Mouse (Mus musculus) kidney, adult 2 months (tissue): ENCODE results near the gene Perp. TPM values are rescaled to one million over a fixed set of nuclear protein-coding genes. Genes with fewer than 3 reads are reported as not detected.
A peak's percentile ranks its signal among the peaks of the same experiment; 100 is the strongest.

Experiments used
- DNase-seq: peaks from one replicate; pipeline ENCODE4 v3.0.0; 2021
- H3K27ac ChIP-seq: fragments of 200-500 bp; 2 replicates; pipeline ENCODE4 v1.5.1; 2012; ENCODE audit warnings: low read depth, low read length, control low read depth, inconsistent platforms; ENCODE audit not compliant: insufficient read depth
- H3K27me3 ChIP-seq: fragments of 200-500 bp; replicated peaks from 2 replicates; pipeline ENCODE4 v1.6.1; 2012; ENCODE audit warnings: mild to moderate bottlenecking, moderate library complexity, low read length, inconsistent platforms; ENCODE audit not compliant: control insufficient read depth, insufficient read depth
- H3K36me3 ChIP-seq: fragments of 200-500 bp; 2 replicates; pipeline ENCODE4 v1.6.1; 2012; ENCODE audit warnings: mild to moderate bottlenecking, moderate library complexity, low read length, inconsistent platforms; ENCODE audit not compliant: control insufficient read depth, insufficient read depth
- H3K4me1 ChIP-seq: fragments of 200-500 bp; 2 replicates; pipeline ENCODE4 v1.6.1; 2011; ENCODE audit warnings: low read length; ENCODE audit not compliant: control insufficient read depth, insufficient read depth
- H3K4me3 ChIP-seq: fragments of 200-500 bp; 2 replicates; pipeline ENCODE4 v1.5.1; 2011; ENCODE audit warnings: mild to moderate bottlenecking, low read depth, low read length, control low read depth; ENCODE audit not compliant: insufficient read depth
- CTCF ChIP-seq: fragments of 200-500 bp; conservative IDR thresholded peaks from 2 replicates; pipeline ENCODE4 v1.5.1; 2011; ENCODE audit warnings: low read depth, mild to moderate bottlenecking, control low read depth, low read length, moderate library complexity, mixed read lengths; ENCODE audit not compliant: insufficient read depth, insufficient read length
- POLR2A ChIP-seq: fragments of 200-500 bp; IDR thresholded peaks from one replicate; pipeline ENCODE4 v1.6.1; 2011; ENCODE audit warnings: low read depth, low read length, control low read depth
- WGBS: fragments of 180-500 bp; shearing (Covaris S2); methylation state at CpG from one replicate; pipeline ENCODE4 v1.1.7; 2018; 5-methylcytosine and 5-hydroxymethylcytosine counted together
- polyA plus RNA-seq: library from polyadenylated mRNA; depleted of rRNA; stranded (reverse); fragments of >200 nt; gene quantifications from 2 replicates; pipeline ENCODE4 v1.2.3, GENCODE M21; 2012

The Perp gene
- polyA plus RNA-seq, 1 experiment: 56.2 TPM

DNA sequence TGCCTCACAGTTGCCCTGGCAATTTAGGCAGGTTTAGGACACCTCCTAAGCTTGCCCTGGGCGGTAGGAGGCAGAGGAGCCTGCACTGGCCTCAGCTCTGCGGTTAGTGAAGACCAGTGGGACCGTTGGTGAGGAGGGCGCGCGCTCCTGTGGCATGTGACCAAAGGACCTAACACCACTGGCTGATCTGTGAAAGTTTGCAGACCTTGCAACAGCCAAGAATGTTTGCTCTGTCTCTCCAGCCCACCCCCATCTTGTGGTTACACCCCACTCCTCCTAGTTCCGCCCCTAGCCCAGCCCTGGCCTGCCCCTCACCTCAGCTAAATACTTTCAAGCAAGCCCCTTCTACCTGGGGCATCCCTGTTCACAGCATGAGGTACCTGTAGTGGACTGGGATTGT, 13.0 kb upstream of the Perp start:
- Histone ChIP-seq H3K27ac (no peak overlapping the region), H3K36me3 (no peaks in the 10 kb centered on the region), H3K27me3 (no peaks in the 10 kb centered on the region; the same call in 1 of the 2 replicates), H3K4me1 (no peaks in the 10 kb centered on the region), H3K4me3 (no peak overlapping the region)
- WGBS: 71% methylated on average over 7 of the region's 7 CpGs
- TF ChIP-seq CTCF (no peak), POLR2A (no peak)
- no peak for DNase-seq

DNA sequence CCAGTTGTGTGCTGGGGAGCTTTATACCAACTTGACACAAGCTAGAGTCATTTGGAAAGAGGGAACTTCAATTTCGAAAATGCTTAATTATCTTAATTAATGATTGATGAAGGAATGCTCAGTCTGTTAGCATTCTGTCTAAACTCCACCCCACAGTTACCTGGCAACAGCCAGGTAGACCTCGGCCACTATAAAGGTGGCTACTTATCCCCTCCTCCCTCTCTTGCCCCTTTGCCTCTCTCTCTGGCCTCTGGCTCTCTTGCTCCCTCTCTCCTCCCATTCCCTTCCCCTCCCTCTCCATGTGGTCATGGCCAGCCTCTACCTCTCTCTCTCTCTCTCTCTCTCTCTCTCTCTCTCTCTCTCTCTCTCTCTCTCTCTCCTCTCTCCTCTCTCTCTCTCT, 10.4 kb upstream of the Perp start:
- Histone ChIP-seq H3K4me1 (no peaks in the 10 kb centered on the region), H3K36me3 (no peaks in the 10 kb centered on the region), H3K4me3 (no peak overlapping the region), H3K27me3 (no peaks in the 10 kb centered on the region), H3K27ac (no peak overlapping the region)
- WGBS: 21% methylated on average over 2 of the region's 2 CpGs
- DNase-seq: peak; percentile 60
- no peak for TF ChIP-seq CTCF
- no peak for TF ChIP-seq POLR2A

DNA sequence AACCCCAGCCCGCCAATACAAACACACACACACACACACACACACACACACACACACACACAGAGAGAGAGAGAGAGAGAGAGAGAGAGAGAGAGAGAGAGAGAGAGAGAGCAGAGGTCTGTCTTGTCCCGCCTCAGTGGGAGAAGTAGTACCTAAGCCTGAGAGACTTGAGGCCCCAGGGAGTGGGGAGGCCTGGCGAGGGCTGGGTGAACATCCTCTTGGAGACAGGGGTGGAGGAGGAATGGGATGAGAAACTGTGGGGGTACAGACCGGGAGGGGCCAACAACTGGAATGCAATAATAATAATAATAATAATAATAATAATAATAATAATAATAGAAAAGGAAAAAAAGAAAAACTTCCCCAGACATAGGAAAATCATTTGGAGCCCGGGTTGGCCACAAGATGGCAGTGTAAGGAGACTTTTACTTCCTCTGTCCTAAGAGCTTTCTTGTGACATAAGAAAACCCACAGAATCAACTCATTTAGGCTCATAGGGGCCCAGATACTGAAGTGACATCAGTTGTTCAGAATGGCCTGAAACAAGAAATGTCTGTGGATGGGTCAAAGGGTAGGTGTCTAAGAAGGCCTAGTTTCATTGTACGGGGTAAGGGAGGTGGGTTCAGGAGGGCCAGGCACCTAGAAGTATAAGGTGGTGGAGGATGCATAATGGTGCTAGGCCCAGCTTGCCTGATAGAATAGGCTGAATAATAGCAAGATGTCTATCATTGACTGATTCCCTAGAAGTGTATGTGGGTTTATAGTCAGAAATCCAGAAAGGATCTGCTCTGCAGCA, 8.9 kb upstream of the Perp start:
- H3K36me3 ChIP-seq: no peaks in the 10 kb centered on the region
- TF ChIP-seq CTCF (peak; percentile 24; the same call in 1 of the 2 replicates), POLR2A (no peak)
- peak; percentile 22 for DNase-seq
- no peaks in the 10 kb centered on the region for H3K27me3 ChIP-seq
- H3K4me3 ChIP-seq: no peak overlapping the region
- no peaks in the 10 kb centered on the region for H3K4me1 ChIP-seq
- WGBS: 66% methylated on average over 6 of the region's 6 CpGs
- no peak overlapping the region for H3K27ac ChIP-seq

DNA sequence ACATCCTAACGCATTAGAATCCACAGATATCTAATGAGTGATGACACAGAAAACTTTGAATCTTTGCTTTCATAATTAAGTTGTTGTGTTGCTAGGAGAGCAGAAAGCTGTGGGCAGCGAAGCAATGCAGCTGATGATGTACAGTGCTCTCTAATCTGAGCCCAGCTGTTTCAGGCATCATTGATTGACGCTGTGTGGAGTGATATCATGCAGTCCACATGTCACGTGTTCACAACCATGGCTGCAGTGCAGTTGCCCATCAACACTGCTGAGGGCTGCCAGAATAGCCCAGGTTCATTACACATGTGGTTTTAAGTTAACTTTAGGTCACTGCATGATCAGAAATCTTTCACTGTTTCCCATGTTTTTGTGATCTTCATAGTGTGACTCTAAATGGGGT, 5.3 kb upstream of the Perp start:
- H3K27me3 ChIP-seq: no peaks in the 10 kb centered on the region
- no peak overlapping the region for H3K27ac ChIP-seq
- H3K4me1 ChIP-seq: no peaks in the 10 kb centered on the region; the same call in 1 of the 2 replicates
- TF ChIP-seq POLR2A: no peak
- TF ChIP-seq CTCF: no peak
- DNase-seq: no peak
- no peaks in the 10 kb centered on the region for H3K36me3 ChIP-seq
- WGBS: 72% methylated on average over 4 of the region's 4 CpGs
- no peak overlapping the region for H3K4me3 ChIP-seq

DNA sequence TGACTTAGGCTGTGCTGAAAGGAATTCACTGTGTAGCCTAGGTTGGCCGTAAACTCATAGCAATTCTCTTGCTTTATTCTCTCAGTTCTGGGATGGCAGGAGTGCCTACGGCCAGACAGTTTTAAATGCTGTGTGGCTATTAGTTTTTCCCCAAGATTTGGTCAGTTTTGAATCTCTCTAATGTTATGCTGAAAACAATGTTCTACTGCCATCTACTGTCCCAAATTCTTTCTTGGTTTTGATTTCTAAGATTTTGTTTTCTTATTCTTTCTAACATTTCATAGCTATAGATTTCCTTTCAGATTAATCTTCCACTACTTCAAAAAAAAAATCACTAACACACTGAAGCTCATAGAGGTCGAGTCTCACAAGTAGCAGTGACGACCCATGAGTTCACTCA, 4.1 kb upstream of the Perp start:
- DNase-seq: no peak
- Histone ChIP-seq H3K36me3 (no peaks in the 10 kb centered on the region), H3K4me3 (no peak overlapping the region), H3K27me3 (no peaks in the 10 kb centered on the region), H3K4me1 (peaks cover 1% of the 10 kb centered on the region; the same call in 1 of the 2 replicates), H3K27ac (no peak overlapping the region)
- TF ChIP-seq POLR2A (no peak), CTCF (0 out of 2 replicates have a peak, but pooled peaks have one; percentile 19)
- 51% methylated on average over 4 of the region's 4 CpGs for WGBS

DNA sequence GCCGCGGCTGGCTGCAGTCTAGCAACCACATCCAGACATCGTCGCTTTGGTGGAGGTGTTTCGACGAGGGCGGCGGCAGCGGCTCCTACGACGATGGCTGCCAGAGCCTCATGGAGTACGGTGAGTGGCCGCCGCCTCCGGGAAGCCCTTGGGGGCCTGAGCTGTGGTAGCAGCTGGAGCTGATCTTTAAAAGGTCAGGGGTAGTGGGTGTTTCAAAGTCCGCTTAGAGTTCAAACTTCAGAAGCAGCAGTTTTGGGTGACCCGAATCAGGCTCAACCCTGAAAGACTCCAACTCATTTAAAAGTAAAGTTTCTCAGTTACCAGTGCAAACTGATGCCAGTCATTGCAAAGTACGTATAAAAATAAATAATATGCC, 455 bp downstream of the Perp start:
- 7% methylated on average over 18 of the region's 18 CpGs for WGBS
- peaks cover 5% of the 10 kb centered on the region; the same call in 1 of the 2 replicates for H3K4me1 ChIP-seq
- peak; percentile 68 for DNase-seq
- no peaks in the 10 kb centered on the region for H3K27me3 ChIP-seq
- no peak for TF ChIP-seq CTCF
- no peak for TF ChIP-seq POLR2A
- 0 out of 2 replicates have a peak overlapping the region, but pooled peaks have one; percentile 13 for H3K27ac ChIP-seq
- H3K4me3 ChIP-seq: peak overlapping the region; percentile 56
- no peaks in the 10 kb centered on the region for H3K36me3 ChIP-seq

DNA sequence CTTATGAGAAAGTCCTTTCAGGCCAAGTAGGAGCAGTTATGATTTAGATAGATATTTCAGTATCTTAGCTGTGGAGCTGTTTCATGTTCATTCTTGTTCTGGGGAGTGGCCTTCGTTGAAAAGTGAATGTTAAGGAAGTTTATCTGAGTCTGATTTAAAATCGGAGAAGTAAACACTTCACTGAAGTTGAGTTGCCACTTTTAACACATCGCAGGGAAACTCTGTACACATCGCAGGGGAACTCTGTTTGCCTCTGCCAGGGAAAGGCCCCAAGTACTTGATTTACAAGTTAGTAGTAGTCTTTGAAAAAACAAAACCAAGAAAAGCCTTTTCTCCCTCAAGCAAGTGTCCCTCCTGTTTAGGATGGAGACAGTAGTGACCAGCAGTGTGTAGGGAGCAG, 891 bp downstream of the Perp start:
- no peak for DNase-seq
- WGBS: 45% methylated on average over 4 of the region's 4 CpGs
- Histone ChIP-seq H3K27ac (no peak overlapping the region), H3K4me3 (0 out of 2 replicates have a peak overlapping the region, but pooled peaks have one; percentile 13), H3K4me1 (peaks cover 5% of the 10 kb centered on the region; the same call in 1 of the 2 replicates), H3K27me3 (no peaks in the 10 kb centered on the region), H3K36me3 (no peaks in the 10 kb centered on the region)
- no peak for TF ChIP-seq POLR2A
